Mouse (Mus musculus): Measurements from ENCODE around the gene Fam169a.

Gene Fam169a

GRCm38 (mm10) chr13:97180113-97180828, 113.2 kb downstream of the Fam169a start:
- DNase-seq (ENCODE audit: low spot score in 2 of 2), result no peak
